Comparison of ENCODE assay signal across 8 mouse cellular contexts in genomic region chr13:59728378-59729093, GRCm38 (mm10). TPM values are rescaled to one million over a fixed set of nuclear protein-coding genes. Genes with fewer than 3 reads are reported as not detected.
DNase-seq lines count a peak whose midpoint lies in the region; ATAC-seq and TF ChIP-seq lines count a peak whose summit lies in the region.

No protein-coding gene starts in this region.

- peaks cover 14% of the 10 kb centered on the region; the same call in 1 of the 2 replicates for H3K27me3 ChIP-seq in G1E (ENCODE audit: insufficient read depth, low read length)
- H3K27me3 ChIP-seq in forebrain, embryonic 16.5 days (replicated peaks; ENCODE audit: control insufficient read depth, insufficient read depth, low read length): no peaks in the 10 kb centered on the region

- H3K36me3 ChIP-seq in G1E (replicated peaks): no peaks in the 10 kb centered on the region
- no peaks in the 10 kb centered on the region for H3K36me3 ChIP-seq in forebrain, embryonic 16.5 days (ENCODE audit: control insufficient read depth, insufficient read depth)

- no peak overlapping the region for H3K27ac ChIP-seq in forebrain, embryonic 16.5 days (ENCODE audit: low read length)
- H3K27ac ChIP-seq in olfactory bulb, adult 2 months (ENCODE audit: insufficient read depth, low read depth, low read length): no peak overlapping the region

- no peak overlapping the region for H3K4me2 ChIP-seq in forebrain, embryonic 16.5 days (ENCODE audit: low read length)

- H3K9ac ChIP-seq in forebrain, embryonic 16.5 days (replicated peaks; ENCODE audit: low read depth, low read length): no peak overlapping the region

- DNase-seq in G1E (ENCODE audit: low spot score): peak; percentile 78
- peak; percentile 80 for DNase-seq in cerebellum, adult 11-12 months
- peak; percentile 81 to 83 for DNase-seq in heart, postnatal 36 days
- peak; percentile 79 to 91 for DNase-seq in layer of hippocampus, adult 18-20 months (ENCODE audit: low spot score in 2 of 2)
- DNase-seq in lung, adult 2 months: peak; percentile 75
- DNase-seq in thymus, adult 18-20 months: peak; percentile 44 to 54

- no peak for TF ChIP-seq POLR2A in lung, adult 2 months (IDR thresholded peaks at IDR 0.05; ENCODE audit: borderline replicate concordance, extremely low read depth, low read depth, low read length)
- TF ChIP-seq POLR2A in olfactory bulb, adult 2 months (IDR thresholded peaks at IDR 0.05; ENCODE audit: insufficient read depth, low read depth, low read length): no peak

- H3K4me1 ChIP-seq in G1E (ENCODE audit: insufficient read depth, low read depth, low read length): peaks cover 50% of the 10 kb centered on the region
- 0 out of 2 replicates have a peak, but pooled peaks cover 3% of the 10 kb centered on the region for H3K4me1 ChIP-seq in forebrain, embryonic 16.5 days (replicated peaks; ENCODE audit: control insufficient read depth, insufficient read depth, low read length)
- H3K4me1 ChIP-seq in lung, adult 2 months (ENCODE audit: control insufficient read depth, insufficient read depth, low read length): no peaks in the 10 kb centered on the region
- peaks cover 12% of the 10 kb centered on the region for H3K4me1 ChIP-seq in olfactory bulb, adult 2 months (ENCODE audit: control insufficient read depth, insufficient read depth, low read length)

- intact Hi-C loops in heart, postnatal 36 days (cut with DNase I): loop anchor here (2.0 to 5.0 kb wide), 3 partner anchors 24 to 211 kb away; no protein-coding TSS in a partner anchor

- no peaks in the 10 kb centered on the region for H3K9me3 ChIP-seq in G1E (replicated peaks)
- no peaks in the 10 kb centered on the region for H3K9me3 ChIP-seq in forebrain, embryonic 16.5 days (ENCODE audit: control insufficient read depth, low read length)

- WGBS in forebrain, embryonic 16.5 days: 31% methylated on average over 7 of the region's 7 CpGs
- WGBS in lung, adult 2 months: 16% methylated on average over 7 of the region's 7 CpGs
- 19% methylated on average over 7 of the region's 7 CpGs for WGBS in olfactory bulb, adult 2 months

- TF ChIP-seq CTCF in G1E (IDR thresholded peaks at IDR 0.05; ENCODE audit: low read depth, low read length): peak; percentile 95
- peak; percentile 97 for TF ChIP-seq CTCF in lung, adult 2 months (IDR thresholded peaks at IDR 0.05; ENCODE audit: insufficient read depth, low read length)
- TF ChIP-seq CTCF in olfactory bulb, adult 2 months (IDR thresholded peaks at IDR 0.05; ENCODE audit: insufficient read depth, low read depth, low read length): peak; percentile 70

- ATAC-seq in G1E (ENCODE audit: extremely low read depth, insufficient number of reproducible peaks, low FRiP score, poor library complexity, severe bottlenecking): peak; percentile 86
- ATAC-seq in forebrain, embryonic 16.5 days: peak; percentile 90

- no peak overlapping the region for H3K4me3 ChIP-seq in G1E (ENCODE audit: low read depth, low read length)
- H3K4me3 ChIP-seq in forebrain, embryonic 16.5 days (replicated peaks; ENCODE audit: low read length): no peak overlapping the region
- H3K4me3 ChIP-seq in lung, adult 2 months (replicated peaks; ENCODE audit: extremely low read depth, low read depth, low read length): no peak overlapping the region
- no peak overlapping the region for H3K4me3 ChIP-seq in olfactory bulb, adult 2 months (ENCODE audit: insufficient read depth, low read depth, low read length)

RNA-seq across cellular contexts. Expression of gene Spata31d1d, which starts 3.0 kb away (rescaled TPM):
- total RNA-seq in G1E (2014; fragmentation: Nextera tagmentation) (not detected in 2 replicates), G1E (2017) (0.05 TPM in 1 of 2 replicates, not detected in the other)
- not detected in 2 replicates for polyA plus RNA-seq in G1E (2012)
- polyA plus RNA-seq in forebrain, embryonic 16.5 days (2015; fragmentation: Nextera tagmentation; extraction: Ambion mirVana): not detected in 2 replicates
- total RNA-seq in heart, postnatal 36 days (2021): not detected
- total RNA-seq in layer of hippocampus, adult 18-20 months (2021): not detected
- polyA plus RNA-seq in lung, adult 2 months (2012; rRNA removed): not detected in 2 replicates
- polyA plus RNA-seq in olfactory bulb, adult 2 months (2012; ENCODE audit: insufficient read depth, insufficient read length, low replicate concordance, missing spikeins): not detected in 2 replicates

RNA-seq across cellular contexts. Expression of gene Spata31d1b, which starts 16.5 kb away (rescaled TPM):
- total RNA-seq in G1E (2014; fragmentation: Nextera tagmentation): not detected in 2 replicates
- total RNA-seq in G1E (2017): 0.06 and 0.22 TPM in 2 replicates
- not detected in 2 replicates for polyA plus RNA-seq in G1E (2012)
- not detected in 2 replicates for polyA plus RNA-seq in forebrain, embryonic 16.5 days (2015; fragmentation: Nextera tagmentation; extraction: Ambion mirVana)
- total RNA-seq in heart, postnatal 36 days (2021): not detected
- total RNA-seq in layer of hippocampus, adult 18-20 months (2021): not detected
- 0.05 TPM in 1 of 2 replicates, not detected in the other for polyA plus RNA-seq in lung, adult 2 months (2012; rRNA removed)
- not detected in 2 replicates for polyA plus RNA-seq in olfactory bulb, adult 2 months (2012; ENCODE audit: insufficient read depth, insufficient read length, low replicate concordance, missing spikeins)

RNA-seq across cellular contexts. Expression of gene 1700014D04Rik, which starts 18.0 kb away (rescaled TPM):
- total RNA-seq in G1E (2014; fragmentation: Nextera tagmentation) (not detected in 2 replicates), G1E (2017) (0.06 and 0.11 TPM in 2 replicates)
- polyA plus RNA-seq in G1E (2012): not detected in 2 replicates
- 0.54 TPM in 1 of 2 replicates, not detected in the other for polyA plus RNA-seq in forebrain, embryonic 16.5 days (2015; fragmentation: Nextera tagmentation; extraction: Ambion mirVana)
- not detected for total RNA-seq in heart, postnatal 36 days (2021)
- under 1 TPM; 0.66 to 0.67 TPM for total RNA-seq in layer of hippocampus, adult 18-20 months (2021)
- polyA plus RNA-seq in lung, adult 2 months (2012; rRNA removed): 0.04 TPM in 1 of 2 replicates, not detected in the other
- not detected in 2 replicates for polyA plus RNA-seq in olfactory bulb, adult 2 months (2012; ENCODE audit: insufficient read depth, insufficient read length, low replicate concordance, missing spikeins)

RNA-seq across cellular contexts. Expression of gene Spata31d1a, which starts 18.4 kb away (rescaled TPM):
- total RNA-seq in G1E (2014; fragmentation: Nextera tagmentation) (not detected in 2 replicates), G1E (2017) (0.05 and 0.12 TPM in 2 replicates)
- polyA plus RNA-seq in G1E (2012): not detected in 2 replicates
- 0.20 TPM in 1 of 2 replicates, not detected in the other for polyA plus RNA-seq in forebrain, embryonic 16.5 days (2015; fragmentation: Nextera tagmentation; extraction: Ambion mirVana)
- not detected for total RNA-seq in heart, postnatal 36 days (2021)
- under 1 TPM; 0.53 to 0.57 TPM for total RNA-seq in layer of hippocampus, adult 18-20 months (2021)
- polyA plus RNA-seq in lung, adult 2 months (2012; rRNA removed): not detected in 2 replicates
- polyA plus RNA-seq in olfactory bulb, adult 2 months (2012; ENCODE audit: insufficient read depth, insufficient read length, low replicate concordance, missing spikeins): not detected in 2 replicates

RNA-seq across cellular contexts. Expression of gene 4921517D22Rik, which starts 34.6 kb away (rescaled TPM):
- total RNA-seq in G1E (2014; fragmentation: Nextera tagmentation) (not detected in 2 replicates), G1E (2017) (0.11 TPM in 1 of 2 replicates, not detected in the other)
- not detected in 2 replicates for polyA plus RNA-seq in G1E (2012)
- polyA plus RNA-seq in forebrain, embryonic 16.5 days (2015; fragmentation: Nextera tagmentation; extraction: Ambion mirVana): not detected in 2 replicates
- total RNA-seq in heart, postnatal 36 days (2021): not detected
- not detected for total RNA-seq in layer of hippocampus, adult 18-20 months (2021)
- not detected in 2 replicates for polyA plus RNA-seq in lung, adult 2 months (2012; rRNA removed)
- not detected in 2 replicates for polyA plus RNA-seq in olfactory bulb, adult 2 months (2012; ENCODE audit: insufficient read depth, insufficient read length, low replicate concordance, missing spikeins)
